Mouse (Mus musculus): ENCODE data around the gene Plek.

GRCm38 (mm10) chr11:17023984-17024383 lies 28.2 kb downstream of the Plek start:
- TF ChIP-seq POLR2A (IDR thresholded peaks at IDR 0.05; ENCODE audit: borderline replicate concordance, control insufficient read depth, low read depth, low read length) (no peak), CTCF (IDR thresholded peaks at IDR 0.05; ENCODE audit: control insufficient read depth, insufficient read depth, low read length) (no peak)
